Mouse (Mus musculus) intestine, postnatal 0 days (tissue): ENCODE data around the gene Vrk3. TPM values are rescaled to one million over a fixed set of nuclear protein-coding genes. Genes with fewer than 3 reads are reported as not detected.

ENCODE experiments used
- ATAC-seq: fragments of 200-750 bp; cut with Nextera tagmentation; 2 replicates; pipeline ENCODE4 v1.8.0; 2017; ENCODE audit warnings: mild to moderate bottlenecking, moderate TSS enrichment, moderate library complexity
- H3K27ac ChIP-seq: fragments of 300-500 bp; sonication (generic); 2 replicates; pipeline ENCODE4 v1.5.1; 2014; ENCODE audit warnings: mild to moderate bottlenecking, low read depth, low read length, moderate library complexity
- H3K27me3 ChIP-seq: fragments of 300-500 bp; sonication (generic); replicated peaks from 2 replicates; pipeline ENCODE4 v1.6.1; 2014; ENCODE audit warnings: low read length, mixed read lengths; ENCODE audit not compliant: control insufficient read depth, insufficient read depth
- H3K36me3 ChIP-seq: fragments of 300-500 bp; sonication (generic); 2 replicates; pipeline ENCODE4 v1.6.1; 2014; ENCODE audit warnings: mild to moderate bottlenecking, moderate library complexity; ENCODE audit not compliant: control insufficient read depth, insufficient read depth
- H3K4me1 ChIP-seq: fragments of 300-500 bp; sonication (generic); replicated peaks from 2 replicates; pipeline ENCODE4 v1.6.1; 2014; ENCODE audit warnings: antibody characterized with exemption, low read length, mixed read lengths; ENCODE audit not compliant: control insufficient read depth, insufficient read depth
- H3K4me2 ChIP-seq: fragments of 300-500 bp; sonication (generic); replicated peaks from 2 replicates; pipeline ENCODE4 v1.6.1; 2014; ENCODE audit warnings: low read depth, mild to moderate bottlenecking, moderate library complexity
- H3K4me3 ChIP-seq: fragments of 300-500 bp; sonication (generic); 2 replicates; pipeline ENCODE4 v1.5.1; 2014; ENCODE audit warnings: low read depth, low read length
- H3K9ac ChIP-seq: fragments of 300-500 bp; sonication (generic); 2 replicates; pipeline ENCODE4 v1.6.1; 2014; ENCODE audit warnings: mild to moderate bottlenecking, low read depth, low read length
- H3K9me3 ChIP-seq: fragments of 300-500 bp; sonication (generic); 2 replicates; pipeline ENCODE4 v1.6.1; 2016; ENCODE audit warnings: mixed run types; ENCODE audit not compliant: control insufficient read depth
- CTCF ChIP-seq: sonication (generic); IDR thresholded peaks from 2 replicates; pipeline ENCODE4 v1.5.1; 2016; ENCODE audit warnings: low read depth, mild to moderate bottlenecking, control low read depth, antibody characterized with exemption, moderate library complexity
- WGBS: fragments of 180-500 bp; shearing (Covaris S2); extraction: QIAGEN DNeasy Blood & Tissue Kit; methylation state at CpG from one replicate; pipeline ENCODE4 v1.1.7; 2014; 5-methylcytosine and 5-hydroxymethylcytosine counted together
- polyA plus RNA-seq: library from polyadenylated mRNA; unstranded; fragments of >200 nt; fragmentation: Nextera tagmentation; extraction: Ambion mirVana; gene quantifications from 2 replicates; pipeline ENCODE4 v1.2.1, GENCODE M21; 2015

Vrk3 gene
- polyA plus RNA-seq, 1 experiment from 2014 or later = 35.1 TPM

GRCm38 (mm10) chr7:44727151-44727550, 21.1 kb upstream of the Vrk3 start:
- no peak overlapping the region for H3K4me3 ChIP-seq
- no peaks in the 10 kb centered on the region for H3K27me3 ChIP-seq
- H3K4me1 ChIP-seq = no peaks in the 10 kb centered on the region; the same call in 1 of the 2 replicates
- WGBS = 59% methylated on average over 5 of the region's 5 CpGs
- no peak overlapping the region for H3K4me2 ChIP-seq
- H3K36me3 ChIP-seq = peaks cover 2% of the 10 kb centered on the region; the same call in 1 of the 2 replicates
- TF ChIP-seq CTCF = no peak
- no peak for ATAC-seq
- no peak overlapping the region for H3K27ac ChIP-seq
- no peak overlapping the region for H3K9ac ChIP-seq
- no peaks in the 10 kb centered on the region for H3K9me3 ChIP-seq

- no peak for TF ChIP-seq CTCF
These were observed 19.9 kb upstream of the Vrk3 start for GRCm38 (mm10) chr7:44728082-44728975.

GRCm38 (mm10) chr7:44733723-44734122, 14.5 kb upstream of the Vrk3 start:
- no peak overlapping the region for H3K27ac ChIP-seq
- no peak for TF ChIP-seq CTCF
- H3K27me3 ChIP-seq = no peaks in the 10 kb centered on the region
- no peaks in the 10 kb centered on the region for H3K9me3 ChIP-seq
- H3K4me3 ChIP-seq = no peak overlapping the region
- no peaks in the 10 kb centered on the region for H3K4me1 ChIP-seq
- H3K9ac ChIP-seq = no peak overlapping the region
- no peak overlapping the region for H3K4me2 ChIP-seq
- 86% methylated on average over 9 of the region's 9 CpGs for WGBS
- peaks cover 10% of the 10 kb centered on the region; the same call in 1 of the 2 replicates for H3K36me3 ChIP-seq
- ATAC-seq = no peak

More at GRCm38 (mm10) chr7:44728082-44728975, 19.9 kb upstream of the Vrk3 start:
- Histone ChIP-seq H3K27ac (no peak overlapping the region), H3K4me1 (no peaks in the 10 kb centered on the region; the same call in 1 of the 2 replicates), H3K36me3 (peaks cover 7% of the 10 kb centered on the region; the same call in 1 of the 2 replicates), H3K9ac (no peak overlapping the region), H3K4me2 (no peak overlapping the region), H3K4me3 (no peak overlapping the region), H3K9me3 (no peaks in the 10 kb centered on the region), H3K27me3 (no peaks in the 10 kb centered on the region)
- WGBS = 84% methylated on average over 11 of the region's 11 CpGs
- no peak for ATAC-seq

- H3K4me1 ChIP-seq = no peaks in the 10 kb centered on the region
- 86% methylated on average over 8 of the region's 8 CpGs for WGBS
- H3K9me3 ChIP-seq = no peaks in the 10 kb centered on the region
- no peak overlapping the region for H3K9ac ChIP-seq
- no peak for TF ChIP-seq CTCF
- no peaks in the 10 kb centered on the region for H3K27me3 ChIP-seq
- ATAC-seq = no peak
- no peak overlapping the region for H3K4me2 ChIP-seq
- H3K4me3 ChIP-seq = no peak overlapping the region
- H3K36me3 ChIP-seq = peaks cover 3% of the 10 kb centered on the region; the same call in 1 of the 2 replicates
- H3K27ac ChIP-seq = no peak overlapping the region
These were observed 6.9 kb upstream of the Vrk3 start for GRCm38 (mm10) chr7:44741361-44741760.

GRCm38 (mm10) chr7:44744270-44744669, 3.9 kb upstream of the Vrk3 start:
- TF ChIP-seq CTCF = no peak
- Histone ChIP-seq H3K27me3 (no peaks in the 10 kb centered on the region), H3K4me2 (no peak overlapping the region), H3K9ac (no peak overlapping the region), H3K4me1 (peaks cover 3% of the 10 kb centered on the region; the same call in 1 of the 2 replicates), H3K9me3 (no peaks in the 10 kb centered on the region), H3K4me3 (no peak overlapping the region), H3K27ac (no peak overlapping the region), H3K36me3 (peaks cover 3% of the 10 kb centered on the region; the same call in 1 of the 2 replicates)
- no peak for ATAC-seq
- 51% methylated on average over 9 of the region's 9 CpGs for WGBS

GRCm38 (mm10) chr7:44745076-44745475, 3.1 kb upstream of the Vrk3 start:
- Histone ChIP-seq H3K9me3 (no peaks in the 10 kb centered on the region), H3K9ac (no peak overlapping the region), H3K27ac (no peak overlapping the region), H3K27me3 (no peaks in the 10 kb centered on the region), H3K4me3 (peak overlapping the region; percentile 33), H3K4me2 (peak overlapping the region; percentile 71), H3K4me1 (peaks cover 5% of the 10 kb centered on the region; the same call in 1 of the 2 replicates), H3K36me3 (no peaks in the 10 kb centered on the region)
- peak; percentile 89 for TF ChIP-seq CTCF
- WGBS = under 1% methylated on average over 18 of the region's 18 CpGs
- ATAC-seq = peak; percentile 41
